Mouse (Mus musculus) 416B (cell line): ENCODE results near the gene Dguok.

ENCODE experiments used
- DNase-seq: peaks from one replicate; pipeline ENCODE4 v3.0.0; 2011; ENCODE audit warnings: low read depth

Gene Dguok

DNA sequence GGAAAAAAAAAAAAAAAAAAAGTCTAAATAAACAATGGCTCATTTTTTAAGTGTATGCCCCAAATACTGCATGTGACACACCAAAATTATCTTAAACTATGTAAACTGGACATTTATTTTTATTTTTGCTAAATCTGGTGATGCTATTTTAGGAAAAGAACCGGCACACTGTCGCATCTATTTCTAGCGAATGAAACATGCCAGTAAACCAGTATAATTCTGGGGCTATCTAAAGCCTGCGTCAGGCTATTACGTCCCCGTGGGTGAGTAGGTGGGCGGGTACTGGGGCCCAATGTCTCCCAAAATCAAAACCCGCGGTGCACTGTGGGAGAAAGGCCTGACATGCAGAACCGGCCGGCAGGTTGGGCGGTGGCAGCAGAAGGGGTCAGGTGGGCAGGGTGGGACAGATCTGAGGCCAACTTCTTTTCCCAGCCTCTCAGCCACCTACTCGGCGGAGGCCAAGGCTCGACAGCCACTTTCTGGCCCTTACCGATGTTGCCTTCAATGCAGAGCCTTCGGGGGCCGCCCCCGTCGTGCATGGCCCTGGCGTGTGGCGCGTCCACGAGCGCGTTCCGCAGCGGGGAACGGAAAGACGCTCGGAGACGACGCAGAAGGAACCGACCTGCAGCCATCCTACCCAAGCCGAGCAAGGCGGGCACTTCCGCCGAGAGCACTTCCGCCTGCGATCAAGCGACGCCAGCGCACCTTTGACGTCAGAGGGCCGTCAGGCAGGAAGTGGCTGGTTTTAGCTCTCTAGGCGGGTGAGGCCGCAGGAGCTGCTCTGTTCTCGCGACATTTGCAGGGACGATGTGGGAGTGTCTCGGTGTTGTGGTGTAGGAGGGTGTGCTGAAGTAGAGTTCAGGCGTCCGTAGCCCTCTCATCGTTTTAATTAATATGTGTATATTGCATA, at the start of gene Dguok:
Gene Dguok (minus strand): TSS at position 712 of the 910 bp plus-strand sequence.
- DNase-seq = peak; percentile 100

GRCm38 (mm10) chr6:83555972-83556371, 49.2 kb upstream of the Dguok start:
- DNase-seq = no peak

DNA sequence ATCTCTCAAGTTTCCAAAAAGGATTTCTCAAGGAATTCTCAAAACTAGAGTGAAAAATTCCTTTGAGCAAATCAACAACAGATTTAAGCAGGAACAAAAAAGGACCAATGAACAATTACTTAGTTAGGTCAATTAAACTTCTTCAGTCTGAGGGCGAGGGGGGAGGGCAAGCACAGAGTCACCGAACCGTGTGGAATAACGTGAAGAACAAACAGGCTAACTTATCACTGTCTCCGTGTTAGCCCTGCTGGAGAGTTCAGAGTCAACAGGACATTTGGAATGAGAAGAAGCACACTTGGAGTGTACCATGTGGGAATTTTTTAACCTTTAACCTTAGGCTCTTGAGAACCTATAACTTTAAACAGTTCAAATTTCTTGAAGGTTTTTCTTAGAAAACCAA, 41.6 kb upstream of the Dguok start:
- no peak for DNase-seq

DNA sequence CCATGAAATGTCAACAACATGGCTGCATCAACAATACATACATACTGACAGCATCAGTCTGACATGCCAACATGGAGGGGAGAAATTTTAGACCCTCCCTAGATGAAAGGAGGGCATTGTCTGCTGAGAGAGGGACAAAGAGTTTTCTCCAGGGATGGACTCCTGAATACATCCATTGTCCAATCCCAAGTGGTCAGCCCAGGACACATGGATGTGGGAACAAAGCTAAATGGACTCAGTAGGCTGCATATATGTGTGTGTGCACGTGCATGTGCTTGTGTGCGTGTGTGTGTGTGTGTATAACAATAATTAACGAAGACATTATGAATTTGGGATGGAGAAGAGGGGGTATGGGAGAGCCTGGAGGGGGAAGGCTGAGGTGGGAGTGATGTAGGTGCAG, 39.0 kb upstream of the Dguok start:
- no peak for DNase-seq

- no peak for DNase-seq
Measured at GRCm38 (mm10) chr6:83541756-83542456, 35.1 kb upstream of the Dguok start.

DNA sequence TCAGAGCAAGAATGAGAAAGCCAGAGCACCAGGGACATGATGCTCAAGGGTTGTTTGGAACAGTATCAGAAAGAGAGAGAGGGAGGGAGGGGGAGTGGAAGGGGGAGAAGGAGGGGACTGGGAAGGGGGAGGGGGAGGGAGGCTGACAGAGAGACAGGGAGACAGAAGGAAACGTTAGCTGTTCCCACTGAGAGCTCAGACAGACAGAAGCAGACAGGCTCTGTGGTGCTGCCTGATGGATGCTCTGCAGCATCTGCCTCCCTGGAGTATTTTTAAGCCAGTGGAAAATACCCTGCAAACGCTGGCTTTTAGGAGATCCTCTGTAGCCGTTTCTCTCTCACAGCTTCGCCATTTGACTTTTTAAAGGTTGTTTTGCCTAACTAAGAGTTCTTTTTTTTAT, 33.2 kb upstream of the Dguok start:
- DNase-seq = no peak

GRCm38 (mm10) chr6:83536795-83537059, 30.0 kb upstream of the Dguok start:
- DNase-seq = no peak

DNA sequence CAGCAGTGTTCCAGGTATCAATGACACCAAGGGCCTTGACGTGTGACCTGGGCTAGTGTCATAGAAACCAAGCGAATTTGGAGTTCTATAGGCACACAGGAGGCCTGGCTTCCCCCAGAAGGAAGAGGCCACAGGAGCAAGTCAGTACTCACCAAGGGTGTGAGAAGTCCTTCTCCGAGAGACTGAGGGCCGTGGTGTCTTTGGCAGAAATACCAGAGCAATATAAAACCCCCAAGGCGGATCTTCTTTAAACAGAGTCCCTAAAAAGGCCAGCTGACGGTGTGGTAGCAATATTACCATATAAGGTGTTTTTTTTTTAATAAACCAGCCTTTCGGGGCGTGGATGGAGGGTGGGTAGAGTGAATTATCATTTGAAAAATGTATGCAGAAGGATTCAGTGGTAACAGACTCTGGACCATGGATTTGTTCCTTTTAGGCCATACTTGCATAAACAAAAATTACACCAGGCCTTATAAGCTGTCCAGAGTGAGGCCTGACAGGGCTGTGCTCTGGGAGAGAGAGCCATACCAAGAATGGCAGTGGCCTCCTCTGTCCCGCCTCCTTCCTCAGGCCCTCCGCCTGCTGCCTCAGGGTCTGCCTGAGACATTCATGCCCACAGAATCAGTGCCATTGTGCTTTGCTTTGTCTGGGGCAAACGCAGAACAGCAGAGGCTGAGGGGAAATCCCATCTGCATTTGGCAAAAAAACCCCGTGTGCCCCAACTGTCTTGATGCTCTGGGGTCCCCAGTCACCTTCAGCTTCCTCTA, 29.4 kb upstream of the Dguok start, which contains the start of gene Actg2:
Gene Actg2 (minus strand): TSS at position 238 of the 767 bp plus-strand sequence.
- no peak for DNase-seq

GRCm38 (mm10) chr6:83532608-83533007, 25.8 kb upstream of the Dguok start:
- no peak for DNase-seq

DNA sequence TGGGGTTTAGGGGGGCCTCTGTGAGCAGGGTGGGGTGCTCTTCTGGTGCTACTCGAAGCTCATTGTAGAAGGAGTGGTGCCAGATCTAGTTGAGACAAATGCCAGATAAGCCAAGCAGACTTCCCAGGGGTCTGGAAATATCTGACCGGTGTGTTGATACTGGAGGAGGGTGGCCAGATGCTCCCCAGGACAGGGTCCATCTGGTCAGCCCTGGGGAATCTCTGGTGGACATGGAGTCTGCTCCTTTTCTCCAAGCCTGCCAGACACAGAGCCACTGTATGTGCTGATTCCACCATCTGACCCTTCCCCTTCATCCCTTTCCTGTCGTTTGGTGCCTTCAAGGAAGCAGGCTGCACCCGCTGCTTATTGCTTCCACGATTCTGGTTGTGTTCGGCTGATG, 16.4 kb upstream of the Dguok start:
- no peak for DNase-seq

DNA sequence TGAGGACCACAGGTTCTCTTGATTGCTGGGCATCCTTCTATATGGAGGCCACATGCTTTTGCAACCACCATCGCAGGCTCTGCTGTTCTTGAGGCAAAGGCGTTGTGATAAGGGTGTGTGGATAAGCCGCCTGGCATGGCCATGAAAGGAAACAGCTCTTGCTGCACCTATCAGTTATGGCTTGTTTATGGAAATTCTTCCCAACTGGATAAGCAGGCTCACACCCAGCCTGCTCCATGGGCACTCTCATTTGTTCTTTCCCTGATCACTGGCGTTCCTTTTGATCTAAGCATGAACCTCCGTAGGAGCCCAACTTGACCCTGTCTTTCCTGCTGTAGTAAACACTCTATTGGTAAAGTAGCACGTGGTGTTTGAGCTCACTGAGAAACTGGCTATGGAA, 15.0 kb upstream of the Dguok start:
- no peak for DNase-seq

DNA sequence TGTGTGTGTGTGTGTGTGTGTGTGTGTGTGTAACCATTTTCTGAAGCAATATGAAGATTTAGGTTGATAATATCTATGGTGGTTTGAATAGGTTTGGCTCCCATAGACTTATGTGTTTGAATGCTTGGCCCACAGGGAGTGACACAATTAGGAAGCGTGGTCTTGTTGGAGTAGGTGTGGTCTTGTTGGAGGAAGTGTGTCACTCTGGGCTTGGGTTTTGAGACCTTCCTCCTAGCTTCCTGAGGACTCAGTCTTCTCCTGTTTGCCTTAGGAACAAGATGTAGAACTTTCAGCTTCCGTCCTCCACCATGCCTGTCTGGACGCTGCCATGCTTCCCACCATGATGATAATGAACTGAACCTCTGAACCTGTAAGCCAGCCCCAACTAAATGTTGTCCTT, 11.9 kb upstream of the Dguok start:
- peak; percentile 89 for DNase-seq

DNA sequence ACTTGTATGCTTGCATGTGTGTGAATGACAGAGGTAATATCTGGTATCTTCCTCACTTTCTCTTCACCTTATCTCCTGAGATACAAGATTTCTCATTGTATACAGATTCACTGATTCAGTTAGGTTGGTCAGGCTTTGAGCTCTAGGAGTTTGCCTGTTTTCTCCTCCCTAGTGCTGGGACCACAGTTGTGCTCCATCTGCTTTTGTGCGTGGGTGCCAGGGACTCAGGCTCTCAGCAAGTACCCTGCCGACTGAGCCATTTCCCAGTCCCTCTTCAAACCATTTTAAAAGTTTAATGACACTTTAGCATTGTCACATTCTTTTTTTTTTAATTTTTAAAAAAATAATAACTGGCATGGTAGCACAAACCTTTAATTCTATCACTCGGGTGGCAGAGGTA, 8.4 kb upstream of the Dguok start:
- no peak for DNase-seq

DNA sequence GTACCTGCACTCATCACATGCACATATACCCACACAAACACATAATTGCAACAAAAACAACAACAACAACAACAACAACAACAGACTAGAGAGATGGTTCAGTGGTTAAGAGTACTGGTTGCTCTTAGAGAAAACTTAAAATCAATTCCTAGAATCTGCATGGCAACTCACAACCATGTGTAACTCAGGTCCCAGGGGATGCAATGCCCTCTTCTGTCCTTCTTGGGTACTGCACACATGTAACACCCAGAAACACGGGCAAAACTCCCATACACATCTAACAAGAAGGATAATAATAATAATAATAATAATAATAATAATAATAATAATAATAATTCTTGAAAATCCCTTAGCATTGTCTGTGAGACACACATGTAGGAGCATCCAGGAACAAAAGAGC, 5.7 kb upstream of the Dguok start:
- peak; percentile 74 for DNase-seq

DNA sequence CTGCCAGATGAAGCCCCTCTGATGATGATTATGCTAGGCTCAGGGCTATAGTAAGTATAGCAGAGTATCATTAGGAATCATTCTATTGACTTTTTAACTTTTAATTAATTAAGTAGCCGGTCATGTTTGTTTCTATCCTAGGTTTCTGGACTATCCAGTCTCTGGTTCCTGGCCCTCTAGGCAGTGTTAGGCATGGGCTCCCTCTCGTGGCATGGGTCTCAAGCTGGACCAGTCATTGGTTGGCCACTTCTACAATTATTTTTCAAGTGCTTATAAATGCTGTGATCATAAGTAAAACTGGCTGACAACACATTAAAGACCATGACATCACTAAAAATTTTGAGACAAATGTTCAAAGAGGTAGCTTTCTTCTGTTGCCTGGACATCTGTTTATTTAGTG, 3.4 kb upstream of the Dguok start:
- peak; percentile 46 for DNase-seq

DNA sequence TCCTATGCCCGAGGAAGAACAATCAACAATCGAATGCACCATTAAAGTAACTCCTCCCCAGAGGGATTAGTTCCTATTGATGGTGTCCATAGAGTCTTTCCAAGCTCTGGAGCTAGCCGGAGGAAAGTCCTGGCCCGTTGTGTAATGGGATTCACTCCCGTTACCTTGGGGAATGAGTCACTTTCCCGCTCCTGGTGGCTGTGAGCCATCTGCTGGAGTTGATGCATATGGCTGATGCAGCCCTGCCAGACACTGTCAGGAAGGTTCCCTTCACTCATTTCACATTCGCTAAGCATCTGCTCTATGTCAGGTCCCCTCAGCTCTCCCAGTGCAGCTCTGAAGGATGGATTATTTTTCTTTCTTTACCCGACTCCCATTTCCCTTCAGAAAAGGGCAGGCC, 2.7 kb upstream of the Dguok start:
- DNase-seq = no peak

DNA sequence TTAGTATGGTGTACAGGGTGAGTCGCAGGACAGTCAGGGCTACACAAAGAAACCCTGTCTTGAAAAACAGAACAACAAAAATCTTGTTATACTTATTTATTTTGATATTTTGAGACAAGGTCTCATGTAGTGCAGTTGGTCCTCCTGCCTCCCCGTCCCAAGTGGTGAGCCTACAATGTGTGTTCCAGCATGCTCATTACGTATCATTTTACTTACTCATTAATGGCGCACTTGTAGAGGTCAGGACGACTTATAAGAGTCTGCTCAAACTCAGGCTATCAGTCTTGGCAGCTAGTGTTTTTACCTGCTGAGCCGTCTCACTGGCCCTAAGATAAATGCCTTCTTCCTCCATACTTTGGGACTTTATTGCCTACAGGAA, 388 bp upstream of the Dguok start:
- DNase-seq = no peak

GRCm38 (mm10) chr6:83505554-83505953, 1.2 kb downstream of the Dguok start:
- no peak for DNase-seq

DNA sequence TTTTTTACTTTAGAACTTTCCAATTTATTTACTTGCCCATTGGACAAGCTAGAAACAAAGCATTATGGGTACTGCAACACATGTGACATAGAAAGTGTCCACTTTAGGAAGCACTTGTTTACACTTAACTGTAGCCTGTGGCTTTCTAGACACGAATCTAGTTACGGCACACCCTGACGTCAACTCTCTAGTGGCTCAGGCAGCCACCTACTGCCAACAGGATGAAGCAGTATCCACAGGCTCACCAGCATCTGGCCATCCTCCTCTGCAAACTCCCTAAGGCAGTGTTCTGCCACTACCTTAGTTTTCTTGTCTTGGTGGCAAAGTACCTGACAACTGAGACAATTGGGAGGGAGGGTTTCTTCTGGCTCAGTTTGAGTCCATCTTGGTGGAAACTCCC, 3.4 kb downstream of the Dguok start:
- no peak for DNase-seq

- peak; percentile 49 for DNase-seq
Measured at GRCm38 (mm10) chr6:83502656-83503055, 4.1 kb downstream of the Dguok start.

GRCm38 (mm10) chr6:83501524-83502310, 5.1 kb downstream of the Dguok start:
- DNase-seq = no peak

DNA sequence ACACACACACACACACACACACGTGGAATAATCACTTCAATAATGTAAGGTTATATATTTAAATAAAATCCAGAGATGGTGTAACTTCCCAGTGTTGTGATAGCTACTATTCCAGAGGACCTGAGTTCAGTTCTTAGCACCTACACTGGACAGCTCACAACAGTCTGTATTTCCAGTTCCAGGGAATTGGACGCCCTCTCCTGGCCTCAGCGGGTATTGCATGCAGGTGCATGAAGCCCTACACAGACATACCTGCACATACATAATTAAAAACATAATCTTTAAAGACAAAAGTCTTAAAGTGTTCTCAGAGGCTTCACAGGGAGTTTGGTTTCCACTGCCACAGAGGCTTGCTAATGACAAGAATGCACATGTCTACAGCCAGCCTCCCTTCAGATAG, 6.3 kb downstream of the Dguok start:
- no peak for DNase-seq
